Mouse (Mus musculus) left cerebral cortex, postnatal 36 days (tissue): ENCODE measurements around the gene Zranb1. TPM values are rescaled to one million over a fixed set of nuclear protein-coding genes. Genes with fewer than 3 reads are reported as not detected.
A peak's percentile ranks its signal among the peaks of the same experiment; 100 is the strongest.

Experiments used
- DNase-seq, 2 experiments: peaks; one replicate each; pipeline ENCODE4 v3.0.0; 2021 to 2022; ENCODE audit warnings: low spot score in 2 of 2, mixed read lengths in 1 of 2
- intact Hi-C: fragments of 180-260 bp; cut with DNase I; formaldehyde crosslinking; loops from one replicate; pipeline ENCODE4 v1.15.1; 2025
- total RNA-seq, 2 experiments: library from RNA; stranded (reverse); gene quantifications; 2 replicates each; pipeline ENCODE4 v1.2.3; 2021

Zranb1 gene
- total RNA-seq: 10 to 100 TPM; 38.4 to 44.5 TPM

DNA sequence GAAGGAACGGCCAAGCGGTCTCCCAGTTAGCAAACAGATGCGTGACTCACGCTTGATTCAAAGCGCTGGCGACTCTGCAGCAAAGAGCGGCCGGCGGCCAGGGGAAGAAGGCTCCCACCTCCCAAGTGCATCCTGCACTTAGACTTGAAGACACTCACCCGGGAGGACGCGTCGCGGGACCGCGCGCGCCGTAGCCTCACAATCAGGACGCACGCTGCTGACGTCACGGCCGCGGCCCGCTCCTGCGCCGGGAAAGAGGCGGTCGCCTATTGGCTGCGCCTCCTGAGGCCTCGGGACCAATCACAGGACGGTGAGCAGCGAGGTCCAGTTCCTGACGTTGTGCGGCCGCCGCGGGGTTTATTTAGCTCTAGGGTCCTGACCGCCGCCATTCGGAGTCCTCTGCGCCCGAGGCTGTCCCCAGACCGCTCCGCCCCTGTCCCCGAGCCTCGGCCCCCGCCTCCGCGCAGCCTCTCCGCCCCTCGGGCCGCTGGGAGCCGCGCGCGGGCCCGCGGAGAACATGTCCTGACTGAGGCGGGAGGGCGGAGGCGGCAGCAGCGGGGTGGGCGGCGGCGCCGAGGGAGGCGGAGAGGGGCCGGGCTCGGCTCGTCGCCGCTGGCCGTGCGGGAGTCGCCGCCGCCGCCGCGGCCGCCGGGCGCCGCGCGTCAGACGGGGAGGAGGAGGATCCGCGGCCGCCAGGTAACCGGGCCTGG is at the start of gene Zranb1:
TSS of gene Zranb1 (plus strand) at position 293 of the 710 bp plus-strand sequence.
- peak; percentile 99 for DNase-seq
- intact Hi-C loops: no loop called here

DNA sequence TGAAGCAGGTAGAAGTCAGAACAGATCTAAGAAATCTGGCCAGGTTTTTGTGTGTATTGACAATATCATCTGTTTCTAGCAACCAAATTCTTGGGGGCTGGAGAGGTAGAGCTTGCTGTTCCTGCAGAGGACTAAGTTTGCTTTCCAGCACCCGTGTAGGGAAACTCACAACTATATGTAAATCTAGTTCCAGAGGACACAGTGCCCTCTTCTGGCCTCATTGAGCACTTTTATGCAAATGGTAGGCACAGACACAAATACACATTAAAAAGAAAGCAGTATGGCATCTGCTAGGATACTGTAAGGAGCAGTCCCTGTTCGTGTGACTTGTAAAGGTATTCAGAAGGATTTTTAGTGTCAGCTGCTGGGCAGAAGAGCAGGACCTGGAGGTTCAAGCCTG is 48.6 kb upstream of the Zranb1 start:
- DNase-seq: no peak
- intact Hi-C loops: loop anchor here (10.0 kb wide), 1 partner anchor 122 kb away; no protein-coding TSS in a partner anchor

DNA sequence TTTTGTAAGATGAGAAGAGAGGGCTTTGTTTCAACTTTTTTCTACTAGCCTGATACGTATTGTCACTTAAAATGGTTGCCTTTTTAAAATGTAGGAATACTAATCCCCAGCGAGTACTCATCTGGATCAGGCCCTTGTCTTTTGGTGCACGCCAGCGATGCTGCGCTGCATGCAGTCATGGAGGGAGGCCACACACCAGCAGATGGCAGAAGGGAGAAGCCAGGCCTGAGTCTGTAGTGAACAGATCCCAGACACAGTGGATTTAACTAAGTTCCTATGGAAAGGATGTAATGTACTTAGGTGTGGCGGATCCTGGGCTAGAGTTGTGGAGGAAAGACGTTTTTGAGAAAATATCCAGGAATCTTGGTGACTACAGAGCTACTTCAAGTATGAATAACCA is 46.9 kb upstream of the Zranb1 start:
- no peak for DNase-seq
- intact Hi-C loops: loop anchor here (10.0 kb wide), 1 partner anchor 121 kb away; no protein-coding TSS in a partner anchor

DNA sequence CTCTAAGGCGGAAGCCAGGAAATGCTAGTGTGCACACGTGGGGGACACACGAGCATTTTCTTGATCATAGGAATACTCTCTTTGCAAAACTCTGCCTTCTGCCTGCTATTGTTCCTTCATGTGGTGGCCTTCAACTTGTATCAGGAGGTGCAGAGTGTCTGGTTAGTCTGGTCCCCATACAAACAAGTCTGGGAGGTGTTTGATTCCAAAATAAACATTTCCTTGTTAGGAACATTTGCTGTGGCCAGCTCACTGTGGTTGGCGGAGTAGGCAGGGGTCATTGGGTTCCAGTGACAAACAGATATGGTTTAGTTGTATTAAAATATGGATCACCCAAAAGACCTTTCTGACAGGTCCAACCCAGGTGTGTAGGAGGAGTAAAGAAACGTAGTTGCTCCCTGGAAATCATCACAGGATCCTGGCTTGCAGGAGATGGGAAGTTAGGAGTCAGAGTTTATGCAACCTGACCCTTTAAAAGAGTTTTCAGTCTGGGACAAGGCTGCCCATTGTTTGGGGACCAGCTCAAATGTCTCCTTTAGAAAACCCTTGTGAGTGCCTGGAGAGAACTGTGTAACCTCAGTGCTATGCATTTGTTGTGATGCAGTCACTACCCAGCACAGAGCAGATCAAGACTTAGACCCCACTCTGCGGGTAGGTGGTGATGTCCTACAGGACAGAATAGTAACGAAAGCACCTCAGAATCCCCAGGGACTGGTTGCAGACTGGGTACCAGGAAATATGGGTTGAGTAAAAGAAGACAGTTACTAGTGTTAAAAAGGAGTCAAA is 43.7 kb upstream of the Zranb1 start:
- DNase-seq: no peak
- intact Hi-C loops: loop anchor here (10.0 kb wide), 1 partner anchor 118 kb away; no protein-coding TSS in a partner anchor

DNA sequence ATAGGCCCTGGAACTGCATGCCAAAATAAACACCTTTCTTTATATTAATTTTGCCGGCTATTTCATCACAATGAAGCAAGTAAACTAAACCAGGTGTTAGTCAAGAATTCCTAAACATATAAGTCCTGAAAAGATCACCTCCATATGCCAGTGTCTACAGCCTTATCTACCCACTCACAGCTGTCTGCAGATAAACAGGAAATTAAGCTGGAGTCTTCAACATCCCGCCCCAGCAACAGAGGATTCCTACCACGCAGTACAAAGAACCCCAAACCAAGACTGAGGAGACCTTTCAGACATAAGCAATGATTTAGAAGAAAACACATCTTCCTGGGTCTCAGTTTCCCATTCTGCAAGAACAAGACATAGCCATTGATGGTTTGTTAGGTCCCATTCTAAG is 42.9 kb upstream of the Zranb1 start:
- intact Hi-C loops: loop anchor here (10.0 kb wide), 1 partner anchor 117 kb away; no protein-coding TSS in a partner anchor
- no peak for DNase-seq

DNA sequence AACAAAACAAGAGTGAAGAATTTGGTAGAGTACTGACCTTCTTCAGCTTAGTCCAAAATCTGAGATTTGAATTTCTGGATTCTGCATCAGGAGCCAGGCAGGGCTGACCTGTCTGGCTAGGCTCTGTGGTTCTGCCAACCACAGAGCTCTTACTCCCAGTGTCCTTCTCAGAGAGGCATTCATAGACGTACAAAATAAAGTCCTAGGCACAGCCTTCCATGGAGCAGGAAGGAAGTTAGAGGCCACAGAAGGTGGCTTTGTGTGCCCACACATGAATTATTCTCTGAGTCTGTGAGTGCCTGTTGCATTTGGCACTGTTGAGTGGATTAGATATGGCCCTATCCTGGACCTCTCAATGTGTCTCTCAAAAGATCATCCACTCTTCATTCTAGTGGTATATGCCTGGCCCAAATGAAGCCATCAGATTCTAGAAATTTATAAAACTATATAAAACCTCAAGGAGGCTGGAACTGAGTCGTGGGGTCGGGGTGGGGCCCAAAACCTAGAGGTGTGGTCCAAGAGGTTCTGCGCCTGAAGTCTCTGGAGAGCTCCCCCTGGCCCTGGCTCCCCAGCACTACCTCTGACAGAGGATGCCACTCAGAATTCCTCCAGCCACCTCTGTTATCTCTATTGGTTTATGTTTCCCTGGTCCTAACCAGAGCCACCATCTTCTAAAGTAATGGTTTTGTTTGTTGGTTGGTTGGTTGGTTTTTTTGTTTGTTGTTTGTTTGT is 42.3 kb upstream of the Zranb1 start:
- no peak for DNase-seq
- intact Hi-C loops: loop anchor here (10.0 kb wide), 1 partner anchor 116 kb away; no protein-coding TSS in a partner anchor

DNA sequence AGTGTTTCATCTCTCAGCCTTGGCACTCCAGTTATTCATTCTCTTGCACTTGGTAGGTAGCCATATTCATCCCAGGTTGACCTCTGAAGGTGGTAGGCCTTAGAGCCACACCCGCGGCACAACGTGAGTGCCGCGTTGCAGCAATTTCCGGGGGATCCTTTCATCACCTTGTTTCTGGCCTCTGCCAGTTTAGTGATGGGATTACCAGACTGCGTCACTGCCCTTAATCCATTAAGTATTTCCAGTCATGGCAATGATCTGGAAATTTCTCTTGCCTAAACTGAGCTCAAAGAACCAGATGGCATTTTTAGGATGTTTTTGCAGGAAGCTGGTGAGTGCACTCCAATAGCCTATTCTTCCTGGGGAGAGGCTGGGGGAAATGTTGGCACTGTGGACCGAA is 41.3 kb upstream of the Zranb1 start:
- intact Hi-C loops: loop anchor here (10.0 kb wide), 1 partner anchor 115 kb away; no protein-coding TSS in a partner anchor
- no peak for DNase-seq

DNA sequence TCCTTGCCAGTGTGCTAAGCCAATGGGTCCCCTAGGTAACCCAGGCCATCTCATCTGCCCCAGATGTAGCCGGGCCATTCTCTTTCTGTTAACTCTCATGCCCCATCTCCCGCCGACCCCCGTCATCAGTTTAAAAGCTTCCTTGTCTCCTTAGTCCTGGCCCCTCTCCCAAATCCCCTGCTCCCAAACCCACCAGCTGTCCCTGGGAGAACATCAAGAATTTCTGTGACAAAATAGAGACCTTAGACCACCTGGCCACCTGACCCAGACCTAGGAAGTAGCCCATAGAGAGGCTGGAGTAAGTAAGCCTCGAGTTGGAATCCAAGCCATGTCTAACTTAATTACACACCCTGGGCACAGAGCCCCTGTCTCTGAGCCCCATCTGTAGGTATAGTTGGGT is 40.7 kb upstream of the Zranb1 start:
- intact Hi-C loops: no loop called here
- DNase-seq: no peak

DNA sequence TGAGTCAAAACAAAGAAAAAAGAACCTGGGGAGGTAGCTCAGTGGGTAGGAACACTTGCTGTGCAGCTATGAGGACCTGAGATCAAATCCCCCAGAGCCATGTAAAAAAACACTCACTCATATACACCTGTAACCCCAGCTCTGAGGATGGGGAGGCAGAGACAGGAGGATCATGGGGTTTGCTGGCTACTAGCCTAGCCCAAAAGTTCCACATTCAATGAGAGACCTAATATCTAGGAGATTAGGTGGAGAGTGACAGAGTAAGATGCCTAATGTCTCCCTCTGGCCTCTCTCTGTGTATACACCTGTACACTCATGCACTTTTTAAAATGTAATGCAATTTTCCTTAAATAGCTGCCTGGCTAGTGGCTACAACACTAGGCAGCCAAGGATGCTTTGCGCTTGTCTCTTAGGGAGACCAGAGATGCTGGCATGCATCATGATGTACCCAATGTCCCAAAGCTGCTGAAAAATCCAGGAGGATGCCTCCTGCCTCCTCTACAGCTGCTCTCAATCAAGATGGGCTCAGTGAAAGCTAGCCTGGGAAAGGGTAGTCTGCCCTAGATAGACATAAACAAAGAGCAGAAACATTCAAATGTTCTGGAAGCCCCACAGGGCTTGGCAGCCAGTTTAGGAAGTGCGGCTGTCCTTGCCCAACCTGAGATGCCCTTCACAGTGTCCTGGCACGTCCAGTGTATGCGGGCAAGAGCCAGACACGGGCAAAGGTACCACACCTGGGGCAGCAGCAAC is 39.2 kb upstream of the Zranb1 start:
- DNase-seq: no peak
- intact Hi-C loops: no loop called here

DNA sequence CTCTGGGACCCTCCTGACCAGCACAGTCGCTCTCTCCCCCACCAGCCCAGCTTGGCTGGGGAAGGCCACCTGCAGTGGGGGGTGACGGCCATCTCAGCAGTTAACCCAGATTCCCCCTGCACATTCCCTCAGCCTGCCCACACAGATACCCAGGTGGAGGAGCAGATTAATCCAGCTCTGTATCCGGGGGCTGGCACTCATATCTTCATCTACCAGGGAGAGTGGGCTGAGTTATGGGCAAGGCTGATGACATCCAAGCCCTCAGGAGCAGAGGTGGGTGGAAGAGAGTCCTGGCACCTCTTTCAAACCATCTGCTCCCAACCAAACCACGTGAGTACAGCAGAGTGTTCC is 38.7 kb upstream of the Zranb1 start:
- no peak for DNase-seq
- intact Hi-C loops: no loop called here

DNA sequence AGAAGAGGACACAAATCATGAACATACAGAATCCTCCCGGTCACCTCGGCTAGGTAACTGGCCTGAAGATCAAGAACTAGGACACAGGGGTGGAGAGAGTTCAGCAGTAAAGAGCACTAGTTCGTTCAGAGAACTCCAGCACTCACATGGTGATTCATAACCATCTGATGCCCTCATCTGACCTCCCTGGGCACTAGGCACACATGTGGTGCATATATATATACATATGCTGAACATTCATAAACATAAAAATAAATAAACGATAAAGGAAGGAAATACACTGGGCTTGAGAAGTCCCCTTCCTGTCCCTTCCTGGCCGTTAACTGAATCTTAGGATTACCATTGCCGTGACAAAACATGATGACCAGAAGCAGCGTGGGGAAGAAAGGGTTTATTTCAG is 38.1 kb upstream of the Zranb1 start:
- no peak for DNase-seq

DNA sequence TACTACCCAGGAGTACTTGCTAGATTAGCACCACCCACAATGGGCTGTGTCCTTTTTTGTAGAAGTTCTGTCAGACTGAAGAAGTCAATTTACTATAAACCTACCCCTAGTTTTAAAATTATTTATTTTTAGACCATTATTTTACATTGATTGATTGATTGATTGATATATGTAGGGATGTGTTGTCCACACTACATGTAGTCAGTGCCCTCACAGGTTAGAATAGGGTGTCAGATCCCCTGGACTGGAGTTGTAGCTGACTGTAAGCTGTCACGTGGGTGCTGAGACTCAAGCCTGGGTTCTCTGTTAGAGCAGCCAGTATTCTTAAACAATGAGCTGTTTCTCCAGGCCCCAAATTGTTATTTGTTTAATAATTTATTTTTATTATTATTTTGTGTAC is 37.6 kb upstream of the Zranb1 start:
- no peak for DNase-seq
- intact Hi-C loops: no loop called here

More for the DNA sequence above, 38.1 kb upstream of the Zranb1 start:
- intact Hi-C loops: no loop called here

DNA sequence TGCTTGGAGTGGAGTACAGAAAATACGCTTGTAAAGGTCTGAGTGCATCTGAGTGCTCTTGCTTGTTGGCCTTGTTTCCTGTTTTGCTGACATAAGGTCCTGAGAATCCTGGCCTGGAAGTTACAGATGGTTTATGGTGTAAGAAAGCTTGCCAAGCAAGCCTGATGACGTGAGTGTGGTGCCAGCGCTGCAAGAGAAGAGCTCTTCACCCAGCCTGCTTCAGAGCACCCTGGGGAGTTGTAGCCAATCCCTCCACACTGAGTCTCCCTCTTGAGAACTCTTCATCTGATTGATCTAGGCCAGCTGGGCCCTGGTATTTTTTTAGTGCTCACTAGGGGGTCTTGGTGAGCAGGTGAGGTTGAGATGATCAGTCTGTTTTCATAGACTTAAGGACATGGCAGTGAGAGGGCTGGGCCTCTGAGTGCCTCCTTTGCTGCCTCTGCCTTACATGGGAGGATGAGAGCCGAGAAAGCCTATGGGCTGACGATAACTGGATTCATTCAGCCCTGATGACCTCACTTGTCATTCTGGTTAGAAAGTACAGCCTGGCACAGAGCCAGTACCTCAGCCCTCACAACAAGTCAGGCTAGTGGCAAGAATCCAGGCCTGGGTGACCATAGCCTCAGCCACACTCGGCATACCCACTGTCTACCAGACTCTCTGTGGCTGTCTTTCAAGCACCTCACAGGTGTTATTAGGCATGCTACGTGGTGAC is 35.9 kb upstream of the Zranb1 start:
- DNase-seq: no peak
- intact Hi-C loops: no loop called here

DNA sequence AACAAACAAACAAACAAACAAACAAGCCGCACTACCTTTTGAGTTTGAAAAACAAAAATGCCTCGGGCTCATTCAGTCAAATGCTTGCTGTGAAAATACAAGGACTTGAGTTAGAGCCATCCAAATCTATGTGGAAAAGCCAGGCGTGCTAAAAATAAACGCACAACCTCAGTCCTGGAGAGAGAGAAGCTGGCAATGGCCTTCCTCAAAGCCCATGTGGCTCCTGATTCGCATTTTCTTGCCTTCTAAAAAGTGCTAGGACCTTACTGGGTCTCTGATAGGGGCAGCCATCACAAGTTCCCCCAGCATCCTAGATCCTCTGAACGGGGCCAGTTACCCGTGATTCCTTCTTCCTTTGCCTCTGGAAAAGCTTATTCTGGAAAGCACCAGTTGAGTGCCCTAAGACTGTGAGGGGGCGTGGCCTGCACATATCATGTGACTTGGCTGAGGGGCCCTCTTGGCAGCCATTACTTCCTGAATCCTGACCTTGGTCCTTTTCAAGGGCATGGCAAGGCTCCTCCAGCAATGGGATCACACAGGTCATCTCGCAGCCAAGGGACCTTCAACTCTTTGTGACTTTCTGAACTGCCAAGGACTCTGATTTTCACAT is 34.6 kb upstream of the Zranb1 start:
- intact Hi-C loops: no loop called here
- DNase-seq: no peak

DNA sequence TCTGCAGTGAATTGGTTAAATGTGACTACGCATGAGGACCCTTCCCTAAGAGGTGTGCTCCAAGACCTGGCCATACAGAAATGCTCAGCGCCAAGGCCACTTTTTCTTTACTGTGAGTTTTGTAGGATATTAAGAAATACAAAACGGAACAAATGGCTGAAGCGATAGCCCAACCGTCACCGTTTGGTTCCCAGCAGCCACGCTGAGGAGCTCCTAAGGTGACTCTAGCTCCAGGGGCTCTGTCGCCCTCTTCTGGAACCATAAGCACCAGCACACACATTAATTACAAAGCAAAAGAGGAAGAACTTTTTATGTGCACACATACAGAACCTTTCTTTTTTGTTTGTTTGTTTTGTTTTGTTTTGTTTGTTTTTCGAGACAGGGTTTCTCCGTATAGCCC is 33.7 kb upstream of the Zranb1 start:
- DNase-seq: no peak
- intact Hi-C loops: no loop called here

DNA sequence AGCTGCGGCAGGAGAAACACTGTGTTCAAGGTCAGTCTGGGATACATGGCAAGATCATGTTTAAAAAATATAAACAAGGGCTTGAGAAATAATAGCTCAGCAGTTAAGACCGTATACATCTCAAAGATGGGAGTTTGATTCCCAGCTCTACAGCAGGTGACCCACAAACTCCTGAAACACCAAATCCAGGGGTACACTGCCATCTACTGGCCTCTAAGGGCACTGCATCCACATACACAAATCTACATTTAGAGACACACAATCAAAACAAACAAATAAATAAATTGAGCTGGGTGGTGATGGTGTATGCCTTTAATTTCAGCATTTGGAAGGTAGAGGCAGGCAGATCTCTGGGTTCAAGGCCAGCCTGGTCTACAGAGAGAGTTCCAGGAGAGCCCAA is 32.7 kb upstream of the Zranb1 start:
- DNase-seq: no peak
- intact Hi-C loops: no loop called here

DNA sequence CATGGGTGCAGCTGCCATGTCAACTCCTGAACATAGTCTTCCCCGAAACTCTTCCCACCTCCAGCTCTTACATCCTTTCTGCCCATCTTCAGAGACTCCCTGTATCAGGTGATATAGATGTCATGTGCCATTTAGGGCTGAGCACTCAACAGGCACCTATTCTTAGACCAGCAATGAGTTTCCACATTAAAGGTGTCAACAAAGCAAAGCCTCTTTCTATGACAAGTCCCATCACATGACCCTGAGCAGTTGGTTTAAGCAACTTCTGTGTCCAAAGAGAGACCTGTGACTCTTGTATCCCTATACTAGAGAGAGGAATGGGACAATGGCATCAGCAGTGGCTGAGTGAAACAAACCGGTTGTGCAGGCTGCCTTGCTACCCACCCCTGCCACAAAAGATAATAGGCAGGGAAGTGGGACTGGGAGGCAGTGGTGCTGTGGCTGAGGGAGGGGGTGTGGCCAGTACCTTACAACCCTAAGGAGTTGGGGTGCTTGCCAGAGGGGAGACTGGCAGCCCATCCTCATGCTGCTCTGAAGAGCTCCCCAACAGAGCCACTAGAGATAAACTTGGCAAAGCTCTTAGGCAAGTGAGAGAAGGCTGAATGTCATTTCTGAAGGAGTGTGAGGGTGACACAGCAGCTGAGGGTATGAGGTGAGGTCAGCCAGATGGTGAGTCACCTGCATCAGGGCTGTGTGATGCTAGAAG is 30.0 kb upstream of the Zranb1 start:
- DNase-seq: no peak
- intact Hi-C loops: no loop called here

DNA sequence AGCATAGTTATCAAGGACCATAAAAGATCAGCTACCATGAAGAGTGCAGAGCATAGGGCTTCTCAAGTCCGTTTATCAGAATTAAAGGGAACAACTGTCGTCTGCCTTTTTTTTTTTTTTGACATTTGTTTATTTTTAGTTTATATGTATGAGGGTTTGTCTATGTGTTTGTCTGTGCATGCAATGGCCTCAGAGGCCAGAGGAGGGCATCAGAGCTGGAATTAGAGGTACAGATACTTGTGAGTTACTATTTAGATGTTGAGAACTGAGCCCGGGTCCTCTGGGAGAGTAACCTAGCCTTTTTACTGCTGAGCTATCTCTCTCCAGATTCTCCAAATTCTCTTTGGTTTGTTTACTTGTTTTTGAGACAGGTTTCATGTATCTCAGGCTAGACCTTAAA is 27.1 kb upstream of the Zranb1 start:
- intact Hi-C loops: no loop called here
- no peak for DNase-seq
